Mouse (Mus musculus): Measurements from ENCODE around the gene Atp1a1. TPM values are rescaled to one million over a fixed set of nuclear protein-coding genes. Genes with fewer than 3 reads are reported as not detected.
A peak's percentile ranks its signal among the peaks of the same experiment; 100 is the strongest.

Atp1a1 gene
- polyA plus RNA-seq, 1 experiment from 2014 or later, result 132 TPM

DNA sequence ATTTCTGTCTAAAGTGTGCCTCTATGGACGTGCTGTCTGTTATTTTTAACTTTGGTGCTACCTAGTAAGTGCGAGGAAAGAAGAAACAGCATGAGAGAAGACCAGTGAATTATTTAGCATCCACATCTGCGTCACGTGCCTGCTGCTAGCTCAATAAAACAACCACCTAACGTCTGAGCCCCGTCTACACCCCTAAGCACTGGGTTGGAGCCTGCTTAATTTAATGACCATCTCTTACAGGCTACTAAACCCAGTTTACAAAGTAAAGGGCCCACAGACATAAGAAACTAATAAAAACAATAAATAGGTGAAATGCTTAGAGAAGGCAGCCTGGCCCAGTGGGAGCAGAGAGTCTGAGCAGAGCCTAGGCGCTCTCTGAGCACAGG is 11.2 kb downstream of the Atp1a1 start:
- H3K27me3 ChIP-seq (ENCODE audit: control insufficient read depth, insufficient read depth, low read length), result no peaks in the 10 kb centered on the region
- H3K9ac ChIP-seq (ENCODE audit: low read length), result no peak overlapping the region
- no peak overlapping the region for H3K27ac ChIP-seq (replicated peaks)
- peaks cover 9% of the 10 kb centered on the region; the same call in 1 of the 2 replicates for H3K4me1 ChIP-seq (replicated peaks; ENCODE audit: control insufficient read depth, insufficient read depth)
- no peak overlapping the region for H3K4me2 ChIP-seq (replicated peaks; ENCODE audit: low read depth)
- TF ChIP-seq EP300 (optimal IDR thresholded peaks at IDR 0.05), result no peak
- TF ChIP-seq CTCF (IDR thresholded peaks at IDR 0.05; ENCODE audit: low read depth), result no peak
- 80% methylated on average over 7 of the region's 7 CpGs for WGBS
- ATAC-seq (ENCODE audit: low FRiP score, low TSS enrichment), result no peak
- H3K4me3 ChIP-seq (ENCODE audit: low read depth, low read length), result no peak overlapping the region
- no peaks in the 10 kb centered on the region for H3K9me3 ChIP-seq (ENCODE audit: control insufficient read depth, low read length)
- peaks cover 34% of the 10 kb centered on the region for H3K36me3 ChIP-seq (ENCODE audit: control insufficient read depth, insufficient read depth, low read length)
- DNase-seq (ENCODE audit: low spot score), result no peak

GRCm38 (mm10) chr3:101592281-101593265 is 11.9 kb downstream of the Atp1a1 start:
- no peak overlapping the region for H3K27ac ChIP-seq (replicated peaks)
- H3K9ac ChIP-seq (ENCODE audit: low read length), result no peak overlapping the region
- H3K9me3 ChIP-seq (ENCODE audit: control insufficient read depth, low read length), result no peaks in the 10 kb centered on the region
- H3K27me3 ChIP-seq (ENCODE audit: control insufficient read depth, insufficient read depth, low read length), result no peaks in the 10 kb centered on the region
- H3K4me2 ChIP-seq (replicated peaks; ENCODE audit: low read depth), result no peak overlapping the region
- no peak for TF ChIP-seq EP300 (optimal IDR thresholded peaks at IDR 0.05)
- no peak for TF ChIP-seq CTCF (IDR thresholded peaks at IDR 0.05; ENCODE audit: low read depth)
- ATAC-seq (ENCODE audit: low FRiP score, low TSS enrichment) (no peak), DNase-seq (ENCODE audit: low spot score) (no peak)
- peaks cover 9% of the 10 kb centered on the region; the same call in 1 of the 2 replicates for H3K4me1 ChIP-seq (replicated peaks; ENCODE audit: control insufficient read depth, insufficient read depth)
- peaks cover 36% of the 10 kb centered on the region for H3K36me3 ChIP-seq (ENCODE audit: control insufficient read depth, insufficient read depth, low read length)
- H3K4me3 ChIP-seq (ENCODE audit: low read depth, low read length), result no peak overlapping the region
- WGBS, result 82% methylated on average over 21 of the region's 21 CpGs

DNA sequence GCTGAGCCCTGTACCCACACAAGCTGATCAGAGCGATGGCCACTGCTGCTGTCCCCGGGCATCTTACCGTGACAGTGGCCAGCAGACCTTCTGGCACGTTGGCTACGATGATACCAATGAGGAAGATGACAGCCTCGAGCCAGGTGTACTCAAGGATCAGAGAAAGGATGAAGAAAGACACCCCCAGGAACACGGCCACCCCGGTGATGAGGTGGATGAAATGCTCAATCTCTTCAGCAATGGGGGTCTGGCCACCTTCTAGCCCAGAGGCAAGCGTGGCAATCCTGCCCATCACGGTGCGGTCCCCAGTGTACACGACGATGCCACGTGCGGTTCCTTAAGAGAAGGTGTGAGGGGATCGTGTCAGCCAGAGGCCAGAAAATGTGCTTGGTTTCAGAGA is 14.1 kb downstream of the Atp1a1 start:
- H3K27me3 ChIP-seq (ENCODE audit: control insufficient read depth, insufficient read depth, low read length), result no peaks in the 10 kb centered on the region
- TF ChIP-seq EP300 (optimal IDR thresholded peaks at IDR 0.05), result no peak
- TF ChIP-seq CTCF (IDR thresholded peaks at IDR 0.05; ENCODE audit: low read depth), result no peak
- ATAC-seq (ENCODE audit: low FRiP score, low TSS enrichment) (no peak), DNase-seq (ENCODE audit: low spot score) (no peak)
- peaks cover 3% of the 10 kb centered on the region; the same call in 1 of the 2 replicates for H3K4me1 ChIP-seq (replicated peaks; ENCODE audit: control insufficient read depth, insufficient read depth)
- no peaks in the 10 kb centered on the region for H3K9me3 ChIP-seq (ENCODE audit: control insufficient read depth, low read length)
- no peak overlapping the region for H3K9ac ChIP-seq (ENCODE audit: low read length)
- peaks cover 52% of the 10 kb centered on the region for H3K36me3 ChIP-seq (ENCODE audit: control insufficient read depth, insufficient read depth, low read length)
- H3K4me3 ChIP-seq (ENCODE audit: low read depth, low read length), result no peak overlapping the region
- WGBS, result 94% methylated on average over 16 of the region's 16 CpGs
- H3K4me2 ChIP-seq (replicated peaks; ENCODE audit: low read depth), result no peak overlapping the region
- no peak overlapping the region for H3K27ac ChIP-seq (replicated peaks)

GRCm38 (mm10) chr3:101588299-101588698 is 16.2 kb downstream of the Atp1a1 start:
- Histone ChIP-seq H3K9me3 (ENCODE audit: control insufficient read depth, low read length) (no peaks in the 10 kb centered on the region), H3K4me3 (ENCODE audit: low read depth, low read length) (no peak overlapping the region), H3K4me1 (replicated peaks; ENCODE audit: control insufficient read depth, insufficient read depth) (no peaks in the 10 kb centered on the region), H3K36me3 (ENCODE audit: control insufficient read depth, insufficient read depth, low read length) (peaks cover 69% of the 10 kb centered on the region), H3K9ac (ENCODE audit: low read length) (no peak overlapping the region), H3K27ac (replicated peaks) (no peak overlapping the region), H3K4me2 (replicated peaks; ENCODE audit: low read depth) (no peak overlapping the region), H3K27me3 (ENCODE audit: control insufficient read depth, insufficient read depth, low read length) (no peaks in the 10 kb centered on the region)
- 86% methylated on average over 7 of the region's 7 CpGs for WGBS
- no peak for ATAC-seq (ENCODE audit: low FRiP score, low TSS enrichment)
- no peak for TF ChIP-seq EP300 (optimal IDR thresholded peaks at IDR 0.05)
- no peak for DNase-seq (ENCODE audit: low spot score)

- Histone ChIP-seq H3K9me3 (ENCODE audit: control insufficient read depth, low read length) (no peaks in the 10 kb centered on the region), H3K4me1 (replicated peaks; ENCODE audit: control insufficient read depth, insufficient read depth) (no peaks in the 10 kb centered on the region), H3K36me3 (ENCODE audit: control insufficient read depth, insufficient read depth, low read length) (peaks cover 77% of the 10 kb centered on the region), H3K27ac (replicated peaks) (no peak overlapping the region), H3K4me3 (ENCODE audit: low read depth, low read length) (no peak overlapping the region), H3K27me3 (ENCODE audit: control insufficient read depth, insufficient read depth, low read length) (no peaks in the 10 kb centered on the region), H3K9ac (ENCODE audit: low read length) (no peak overlapping the region), H3K4me2 (replicated peaks; ENCODE audit: low read depth) (no peak overlapping the region)
- ATAC-seq (ENCODE audit: low FRiP score, low TSS enrichment) (no peak), DNase-seq (ENCODE audit: low spot score) (no peak)
- TF ChIP-seq CTCF (IDR thresholded peaks at IDR 0.05; ENCODE audit: low read depth) (no peak), EP300 (optimal IDR thresholded peaks at IDR 0.05) (no peak)
- WGBS, result 93% methylated on average over 12 of the region's 12 CpGs
Observed at GRCm38 (mm10) chr3:101586794-101587193, 17.7 kb downstream of the Atp1a1 start.

DNA sequence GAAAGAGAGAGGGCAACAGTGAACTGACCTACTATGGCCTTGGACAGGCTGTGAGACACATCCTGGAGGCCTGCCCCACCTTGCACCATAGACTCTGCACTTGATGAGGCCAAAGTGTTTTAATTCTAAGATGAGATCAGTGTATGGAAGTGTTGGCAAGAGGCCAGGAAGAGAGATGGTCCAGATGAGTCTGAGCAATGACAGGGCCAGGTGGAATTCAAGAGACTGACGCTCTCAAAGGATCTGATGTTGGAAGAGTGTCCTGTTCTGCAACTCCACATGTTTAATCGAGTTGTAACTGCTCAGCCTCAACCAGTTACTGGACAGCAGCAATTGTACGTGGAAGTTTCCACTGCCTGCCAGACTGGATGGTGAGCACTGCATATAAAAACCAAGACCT is 26.4 kb downstream of the Atp1a1 start:
- Histone ChIP-seq H3K36me3 (ENCODE audit: control insufficient read depth, insufficient read depth, low read length) (peaks cover 55% of the 10 kb centered on the region), H3K9me3 (ENCODE audit: control insufficient read depth, low read length) (no peaks in the 10 kb centered on the region), H3K4me3 (ENCODE audit: low read depth, low read length) (no peak overlapping the region), H3K4me1 (replicated peaks; ENCODE audit: control insufficient read depth, insufficient read depth) (no peaks in the 10 kb centered on the region), H3K9ac (ENCODE audit: low read length) (no peak overlapping the region), H3K27ac (replicated peaks) (no peak overlapping the region), H3K4me2 (replicated peaks; ENCODE audit: low read depth) (no peak overlapping the region), H3K27me3 (ENCODE audit: control insufficient read depth, insufficient read depth, low read length) (no peaks in the 10 kb centered on the region)
- ATAC-seq (ENCODE audit: low FRiP score, low TSS enrichment) (peak; percentile 26), DNase-seq (ENCODE audit: low spot score) (no peak)
- TF ChIP-seq CTCF (IDR thresholded peaks at IDR 0.05; ENCODE audit: low read depth) (no peak), EP300 (optimal IDR thresholded peaks at IDR 0.05) (no peak)
- WGBS, result 52% methylated on average over 3 of the region's 3 CpGs
